Mouse (Mus musculus) CH12.LX (cell line): ENCODE measurements around the gene Clnk.

Experiments used
- CTCF ChIP-seq, 2 experiments: IDR thresholded peaks in 1 of 2; conservative IDR thresholded peaks in 1 of 2; 2 replicates each; pipeline ENCODE4 v1.5.1; 2011 to 2012; ENCODE audit warnings: low read depth in 2 of 2, low read length in 2 of 2, improper control_type of control experiment in 1 of 2, inconsistent platforms in 1 of 2, mild to moderate bottlenecking in 1 of 2, moderate library complexity in 1 of 2
- EP300 ChIP-seq: IDR thresholded peaks from 2 replicates; pipeline ENCODE4 v1.6.1; 2011; ENCODE audit warnings: low read length, improper control_type of control experiment
- POLR2A ChIP-seq: IDR thresholded peaks from 2 replicates; pipeline ENCODE4 v1.6.1; 2011; ENCODE audit warnings: low read depth, mild to moderate bottlenecking, improper control_type of control experiment, low read length
- SIN3A ChIP-seq: IDR thresholded peaks from 2 replicates; pipeline ENCODE4 v1.6.1; 2012; ENCODE audit warnings: low read length, improper control_type of control experiment, inconsistent platforms
- USF2 ChIP-seq: conservative IDR thresholded peaks from 2 replicates; pipeline ENCODE4 v1.6.1; 2011; ENCODE audit warnings: low read depth, low read length, improper control_type of control experiment
- ZMIZ1 ChIP-seq: IDR thresholded peaks from 2 replicates; pipeline ENCODE4 v1.6.1; 2012; ENCODE audit warnings: low read depth, mild to moderate bottlenecking, inconsistent platforms, low read length, improper control_type of control experiment

DNA sequence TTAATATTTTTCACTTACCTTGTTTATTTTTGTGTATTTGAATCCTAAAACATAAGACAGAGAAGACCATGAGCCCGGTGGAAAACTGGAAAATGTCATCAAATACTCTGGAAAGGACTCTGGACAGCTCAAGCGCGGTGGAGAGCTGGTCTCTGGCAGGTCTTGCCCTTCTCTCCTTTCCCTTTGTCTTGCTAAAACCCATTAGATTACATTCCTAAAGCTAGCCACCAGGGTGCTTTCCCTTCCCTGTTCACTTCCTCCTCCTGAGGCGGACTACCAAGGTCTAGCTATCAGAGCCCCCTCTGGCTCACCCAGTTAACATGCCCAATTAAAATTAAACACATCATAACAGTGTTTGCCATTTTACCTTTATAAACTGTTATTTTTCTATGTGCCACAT is 123.9 kb downstream of the Clnk start:
- TF ChIP-seq EP300 (no peak), POLR2A (no peak), ZMIZ1 (no peak), CTCF (conservative IDR thresholded peaks at IDR 0.05 in 1 of 2, IDR thresholded peaks at IDR 0.05 in 1 of 2; ENCODE audit: low read depth in 2 of 2, low read length in 2 of 2) (no peak), SIN3A (no peak), USF2 (no peak)
